Mouse (Mus musculus) adrenal gland, postnatal 36 days (tissue): ENCODE data around the gene Unc13a. TPM values are rescaled to one million over a fixed set of nuclear protein-coding genes. Genes with fewer than 3 reads are reported as not detected.

Experiments
- DNase-seq, 2 experiments: peaks; one replicate each; pipeline ENCODE4 v3.0.0; 2021; ENCODE audit warnings: mixed read lengths in 1 of 2
- total RNA-seq, 2 experiments: library from RNA; stranded (reverse); gene quantifications; 2 replicates each; pipeline ENCODE4 v1.2.3; 2021

The Unc13a gene
- total RNA-seq, 2 experiments from 2014 or later, result 4.6 to 7.3 TPM

GRCm38 (mm10) chr8:71686143-71686734 is 14.7 kb upstream of the Unc13a start:
- peak in 1 of 2 experiments; percentile 39 for DNase-seq

GRCm38 (mm10) chr8:71685573-71685972 is 14.0 kb upstream of the Unc13a start:
- DNase-seq, result no peak

- DNase-seq, result no peak
Observed at GRCm38 (mm10) chr8:71684701-71685100, 13.1 kb upstream of the Unc13a start.

- no peak for DNase-seq
Observed at GRCm38 (mm10) chr8:71682832-71683231, 11.3 kb upstream of the Unc13a start.

- no peak for DNase-seq
Observed at GRCm38 (mm10) chr8:71681369-71681915, 9.9 kb upstream of the Unc13a start.

GRCm38 (mm10) chr8:71680471-71680870 is 8.9 kb upstream of the Unc13a start:
- DNase-seq, result peak; percentile 47 to 55

- peak; percentile 56 to 57 for DNase-seq
Observed at GRCm38 (mm10) chr8:71679550-71680168, 8.1 kb upstream of the Unc13a start.

- DNase-seq, result peak in 1 of 2 experiments; percentile 1
Observed at GRCm38 (mm10) chr8:71679116-71679515, 7.6 kb upstream of the Unc13a start.

- no peak for DNase-seq
Observed at GRCm38 (mm10) chr8:71678216-71678615, 6.7 kb upstream of the Unc13a start.

GRCm38 (mm10) chr8:71677555-71677954 is 6.0 kb upstream of the Unc13a start:
- DNase-seq, result peak; percentile 50 to 67

- no peak for DNase-seq
Observed at GRCm38 (mm10) chr8:71676803-71677202, 5.2 kb upstream of the Unc13a start.

- peak; percentile 60 to 78 for DNase-seq
Observed at GRCm38 (mm10) chr8:71676020-71676741, 4.6 kb upstream of the Unc13a start, which contains the start of gene Jak3. Gene Jak3, plus strand, starts transcription at chr8:71676296.

GRCm38 (mm10) chr8:71675456-71676019 is 4.0 kb upstream of the Unc13a start:
- no peak for DNase-seq

- no peak for DNase-seq
Observed at GRCm38 (mm10) chr8:71674071-71674470, 2.5 kb upstream of the Unc13a start.

- no peak for DNase-seq
Observed at GRCm38 (mm10) chr8:71672168-71672735, 695 bp upstream of the Unc13a start.

GRCm38 (mm10) chr8:71670621-71671548 is 672 bp downstream of the Unc13a start:
- DNase-seq, result peak; percentile 44 to 50

GRCm38 (mm10) chr8:71670198-71670597 is 1.4 kb downstream of the Unc13a start:
- DNase-seq, result no peak

GRCm38 (mm10) chr8:71668220-71668975 is 3.2 kb downstream of the Unc13a start:
- DNase-seq, result peak; percentile 47 to 58

GRCm38 (mm10) chr8:71667256-71667655 is 4.3 kb downstream of the Unc13a start:
- no peak for DNase-seq

- no peak for DNase-seq
Observed at GRCm38 (mm10) chr8:71666855-71667254, 4.7 kb downstream of the Unc13a start.
